Mouse (Mus musculus) stomach, postnatal 0 days (tissue): ENCODE measurements around the gene Zfp385b.

Experiments used
- CTCF ChIP-seq: IDR thresholded peaks from 2 replicates; pipeline ENCODE4 v1.5.1; 2016; ENCODE audit warnings: antibody characterized with exemption, low read depth, mild to moderate bottlenecking, moderate library complexity
- EP300 ChIP-seq: optimal IDR thresholded peaks from 2 replicates; pipeline ENCODE3; 2016; ENCODE audit warnings: antibody characterized with exemption

DNA sequence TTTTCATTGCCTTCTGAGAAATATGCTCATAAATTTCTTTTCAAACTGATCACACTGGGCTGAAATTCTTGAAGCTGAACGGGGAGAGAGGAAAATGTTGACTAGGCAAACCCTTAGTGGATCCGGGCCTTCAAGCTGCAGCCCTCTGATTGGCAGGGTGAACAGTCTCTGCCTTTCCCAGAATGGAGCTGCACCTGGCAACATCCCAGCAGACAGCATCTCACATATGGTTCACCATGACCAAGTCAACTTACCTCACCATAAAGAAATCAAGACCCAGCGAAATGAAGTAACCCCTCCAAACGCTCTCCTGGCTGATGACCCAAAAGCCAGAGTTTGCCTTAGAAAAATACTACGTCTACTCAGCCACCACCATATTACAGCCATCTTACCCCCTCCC lies 8.7 kb downstream of the Zfp385b start:
- TF ChIP-seq EP300 = no peak
- TF ChIP-seq CTCF = no peak
